Mouse (Mus musculus) hindbrain, embryonic 12.5 days (tissue): Measurements from ENCODE around the gene Apof. TPM values are rescaled to one million over a fixed set of nuclear protein-coding genes. Genes with fewer than 3 reads are reported as not detected.
A peak's percentile ranks its signal among the peaks of the same experiment; 100 is the strongest.

ENCODE experiments used
- ATAC-seq: fragments of 200-750 bp; cut with Nextera tagmentation; 2 replicates; pipeline ENCODE4 v1.8.0; 2017; ENCODE audit warnings: moderate TSS enrichment; ENCODE audit not compliant: low FRiP score
- H3K27ac ChIP-seq: fragments of 300-500 bp; sonication (generic); 2 replicates; pipeline ENCODE4 v1.5.1; 2016; ENCODE audit warnings: mild to moderate bottlenecking
- H3K27me3 ChIP-seq: fragments of 300-500 bp; sonication (generic); 2 replicates; pipeline ENCODE4 v1.6.1; 2016; ENCODE audit warnings: mild to moderate bottlenecking
- H3K36me3 ChIP-seq: fragments of 300-500 bp; sonication (generic); 2 replicates; pipeline ENCODE4 v1.6.1; 2016; ENCODE audit warnings: mild to moderate bottlenecking
- H3K4me1 ChIP-seq: fragments of 300-500 bp; sonication (generic); 2 replicates; pipeline ENCODE4 v1.6.1; 2016
- H3K4me2 ChIP-seq: fragments of 300-500 bp; sonication (generic); replicated peaks from 2 replicates; pipeline ENCODE4 v1.6.1; 2016; ENCODE audit warnings: mild to moderate bottlenecking
- H3K4me3 ChIP-seq: fragments of 300-500 bp; sonication (generic); 2 replicates; pipeline ENCODE4 v1.5.1; 2016; ENCODE audit warnings: mild to moderate bottlenecking
- H3K9ac ChIP-seq: fragments of 300-500 bp; sonication (generic); 2 replicates; pipeline ENCODE4 v1.6.1; 2016; ENCODE audit warnings: mild to moderate bottlenecking, moderate library complexity
- H3K9me3 ChIP-seq: fragments of 300-500 bp; sonication (generic); replicated peaks from 2 replicates; pipeline ENCODE4 v1.6.1; 2016; ENCODE audit warnings: mild to moderate bottlenecking
- WGBS: fragments of 180-500 bp; shearing (Covaris S2); methylation state at CpG from one replicate; pipeline ENCODE4 v1.1.7; 2016; 5-methylcytosine and 5-hydroxymethylcytosine counted together
- polyA plus RNA-seq: library from polyadenylated mRNA; unstranded; fragments of >200 nt; fragmentation: Nextera tagmentation; extraction: Ambion mirVana; gene quantifications from 2 replicates; pipeline ENCODE4 v1.2.1, GENCODE M21; 2016

Apof gene
- not detected in 2 replicates for polyA plus RNA-seq

GRCm38 (mm10) chr10:128268371-128268770 lies at the start of gene Apof:
Gene Apof, plus strand, starts transcription at chr10:128268671.
- no peak within 1 kb of the TSS for H3K9ac ChIP-seq
- no peak for ATAC-seq
- H3K36me3 ChIP-seq = no peaks in the 10 kb centered on the region
- H3K4me3 ChIP-seq = no peak within 1 kb of the TSS
- 0 out of 2 replicates have a peak, but pooled peaks cover 2% of the 10 kb centered on the region for H3K4me1 ChIP-seq
- no peaks in the 10 kb centered on the region for H3K9me3 ChIP-seq
- WGBS = 77% methylated on average over 6 of the region's 6 CpGs
- no peak within 1 kb of the TSS for H3K27ac ChIP-seq
- no peak within 1 kb of the TSS for H3K4me2 ChIP-seq
- 0 out of 2 replicates have a peak, but pooled peaks cover 2% of the 10 kb centered on the region for H3K27me3 ChIP-seq

DNA sequence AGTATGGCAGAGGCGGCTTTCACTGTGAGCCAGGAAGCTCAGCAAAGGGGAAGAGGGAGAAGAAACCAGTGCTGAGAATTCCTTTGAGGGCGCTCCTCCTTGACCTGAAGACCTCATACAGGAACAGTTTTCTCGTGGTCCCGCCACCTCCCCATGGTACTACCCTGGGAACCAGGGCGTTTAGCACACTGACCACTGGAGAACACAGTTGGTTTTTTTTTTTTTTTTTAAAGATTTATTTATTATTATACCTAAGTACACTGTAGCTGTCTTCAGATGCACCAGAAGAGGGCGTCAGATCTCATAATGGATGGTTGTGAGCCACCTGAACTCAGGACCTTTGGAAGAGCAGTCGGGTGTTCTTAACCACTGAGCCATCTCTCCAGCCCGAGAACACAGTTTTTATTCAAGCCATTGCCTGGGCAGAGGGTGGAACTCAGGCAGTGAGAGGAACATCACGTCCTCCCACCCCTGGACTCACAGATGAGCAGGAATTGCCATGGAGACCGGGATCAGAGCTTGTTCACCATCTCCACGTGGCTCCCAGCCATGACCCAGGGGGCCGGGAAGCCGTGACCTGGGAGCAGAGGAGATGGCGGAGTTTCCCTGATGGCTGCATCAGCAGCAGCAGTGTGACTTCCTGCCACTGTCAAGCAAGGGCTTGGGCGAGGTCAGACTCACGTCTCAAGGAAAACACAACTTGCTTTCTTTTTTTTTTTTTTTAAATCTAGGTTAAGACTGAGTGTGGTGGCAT lies 46.8 kb upstream of the Apof start:
- Histone ChIP-seq H3K4me2 (no peak overlapping the region), H3K27me3 (no peaks in the 10 kb centered on the region; the same call in 1 of the 2 replicates), H3K36me3 (no peaks in the 10 kb centered on the region), H3K9ac (no peak overlapping the region), H3K9me3 (no peaks in the 10 kb centered on the region), H3K27ac (no peak overlapping the region), H3K4me3 (no peak overlapping the region), H3K4me1 (no peaks in the 10 kb centered on the region)
- 59% methylated on average over 16 of the region's 16 CpGs for WGBS
- no peak for ATAC-seq

- H3K9ac ChIP-seq = no peak overlapping the region
- H3K27me3 ChIP-seq = no peaks in the 10 kb centered on the region; the same call in 1 of the 2 replicates
- 53% methylated on average over 5 of the region's 5 CpGs for WGBS
- no peaks in the 10 kb centered on the region for H3K9me3 ChIP-seq
- H3K36me3 ChIP-seq = no peaks in the 10 kb centered on the region
- no peak for ATAC-seq
- no peak overlapping the region for H3K4me2 ChIP-seq
- H3K27ac ChIP-seq = no peak overlapping the region
- no peaks in the 10 kb centered on the region for H3K4me1 ChIP-seq
- H3K4me3 ChIP-seq = no peak overlapping the region
Observed at GRCm38 (mm10) chr10:128225064-128225463, 43.4 kb upstream of the Apof start.

GRCm38 (mm10) chr10:128225538-128225937 lies 42.9 kb upstream of the Apof start, which contains the start of gene Mip:
Gene Mip, plus strand, starts transcription at chr10:128225838.
- H3K9ac ChIP-seq = no peak within 1 kb of the TSS
- no peak within 1 kb of the TSS for H3K27ac ChIP-seq
- ATAC-seq = no peak
- no peak within 1 kb of the TSS for H3K4me3 ChIP-seq
- 44% methylated on average over 4 of the region's 4 CpGs for WGBS
- H3K27me3 ChIP-seq = no peaks in the 10 kb centered on the region
- no peaks in the 10 kb centered on the region for H3K4me1 ChIP-seq
- H3K9me3 ChIP-seq = no peaks in the 10 kb centered on the region
- no peaks in the 10 kb centered on the region for H3K36me3 ChIP-seq
- no peak within 1 kb of the TSS for H3K4me2 ChIP-seq

- H3K4me3 ChIP-seq = no peak overlapping the region
Observed at GRCm38 (mm10) chr10:128227592-128227991, 40.9 kb upstream of the Apof start.

GRCm38 (mm10) chr10:128228009-128228408 lies 40.5 kb upstream of the Apof start:
- Histone ChIP-seq H3K4me1 (peaks cover 3% of the 10 kb centered on the region), H3K27ac (no peak overlapping the region), H3K4me2 (no peak overlapping the region), H3K4me3 (no peak overlapping the region), H3K27me3 (no peaks in the 10 kb centered on the region), H3K9ac (no peak overlapping the region), H3K9me3 (no peaks in the 10 kb centered on the region), H3K36me3 (no peaks in the 10 kb centered on the region)
- 95% methylated on average over 8 of the region's 8 CpGs for WGBS
- no peak for ATAC-seq

More at GRCm38 (mm10) chr10:128227592-128227991, 40.9 kb upstream of the Apof start:
- H3K9me3 ChIP-seq = no peaks in the 10 kb centered on the region
- ATAC-seq = no peak
- 88% methylated on average over 9 of the region's 9 CpGs for WGBS
- no peak overlapping the region for H3K9ac ChIP-seq
- H3K4me1 ChIP-seq = no peaks in the 10 kb centered on the region
- H3K36me3 ChIP-seq = no peaks in the 10 kb centered on the region
- H3K27ac ChIP-seq = no peak overlapping the region
- H3K4me2 ChIP-seq = no peak overlapping the region
- no peaks in the 10 kb centered on the region for H3K27me3 ChIP-seq

GRCm38 (mm10) chr10:128230582-128230981 lies 37.9 kb upstream of the Apof start:
- Histone ChIP-seq H3K9me3 (no peaks in the 10 kb centered on the region), H3K27me3 (no peaks in the 10 kb centered on the region), H3K4me2 (no peak overlapping the region), H3K27ac (no peak overlapping the region), H3K9ac (0 out of 2 replicates have a peak overlapping the region, but pooled peaks have one; percentile 79), H3K4me3 (no peak overlapping the region), H3K4me1 (peaks cover 4% of the 10 kb centered on the region), H3K36me3 (no peaks in the 10 kb centered on the region)
- WGBS = 78% methylated on average over 12 of the region's 12 CpGs
- ATAC-seq = no peak

- WGBS = 25% methylated on average over 5 of the region's 5 CpGs
- Histone ChIP-seq H3K27me3 (no peaks in the 10 kb centered on the region), H3K4me1 (peaks cover 4% of the 10 kb centered on the region), H3K36me3 (no peaks in the 10 kb centered on the region), H3K9me3 (no peaks in the 10 kb centered on the region), H3K27ac (0 out of 2 replicates have a peak overlapping the region, but pooled peaks have one; percentile 94), H3K9ac (peak overlapping the region; percentile 79; the same call in 1 of the 2 replicates), H3K4me3 (peak overlapping the region; percentile 64), H3K4me2 (peak overlapping the region; percentile 63)
- ATAC-seq = no peak
Observed at GRCm38 (mm10) chr10:128231146-128231545, 37.3 kb upstream of the Apof start.

DNA sequence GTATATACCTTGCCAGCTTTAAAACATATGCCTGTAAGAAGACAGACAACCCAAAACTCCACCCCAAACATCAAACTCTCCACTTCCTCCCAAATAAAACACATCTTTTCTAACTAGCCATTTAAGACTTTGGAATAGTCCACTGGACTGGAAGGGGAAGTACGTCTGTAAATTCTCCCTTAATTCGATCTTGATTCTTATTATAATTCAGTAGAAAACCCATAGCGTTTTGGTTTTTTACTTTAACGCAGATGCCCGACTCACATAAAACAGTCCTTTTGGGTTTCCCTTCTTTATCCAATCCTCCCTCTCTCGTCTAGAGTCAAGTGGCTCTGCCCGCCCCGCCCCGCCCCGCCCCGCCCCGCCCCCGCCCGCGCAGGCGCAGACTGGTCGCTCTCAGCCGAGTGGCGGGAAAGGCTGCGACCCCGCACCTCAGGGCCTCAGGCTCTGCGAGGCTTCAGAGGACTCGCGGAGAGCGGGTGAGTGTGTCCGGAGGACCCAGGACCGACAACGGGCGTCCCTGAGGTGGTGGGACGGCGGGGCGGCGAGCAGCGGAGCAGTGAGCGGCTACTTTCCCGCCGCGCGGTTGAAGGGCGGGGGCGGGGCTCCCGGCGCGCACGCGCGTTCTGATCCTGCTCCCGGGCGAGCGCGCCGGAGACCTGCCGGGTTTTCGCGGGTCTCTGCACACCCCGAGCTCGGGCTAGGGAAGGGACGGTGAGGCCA lies 36.6 kb upstream of the Apof start, which contains the start of gene Timeless:
Timeless (plus strand) TSS at position 369 of the 723 bp plus-strand sequence.
- ATAC-seq = peak; percentile 92
- H3K9ac ChIP-seq = peak within 1 kb of the TSS; percentile 79
- H3K4me3 ChIP-seq = peak within 1 kb of the TSS; percentile 64
- peak within 1 kb of the TSS; percentile 94 for H3K27ac ChIP-seq
- no peaks in the 10 kb centered on the region for H3K9me3 ChIP-seq
- peak within 1 kb of the TSS; percentile 63 for H3K4me2 ChIP-seq
- peaks cover 4% of the 10 kb centered on the region for H3K4me1 ChIP-seq
- no peaks in the 10 kb centered on the region for H3K27me3 ChIP-seq
- no peaks in the 10 kb centered on the region for H3K36me3 ChIP-seq
- WGBS = under 1% methylated on average over 56 of the region's 58 CpGs

DNA sequence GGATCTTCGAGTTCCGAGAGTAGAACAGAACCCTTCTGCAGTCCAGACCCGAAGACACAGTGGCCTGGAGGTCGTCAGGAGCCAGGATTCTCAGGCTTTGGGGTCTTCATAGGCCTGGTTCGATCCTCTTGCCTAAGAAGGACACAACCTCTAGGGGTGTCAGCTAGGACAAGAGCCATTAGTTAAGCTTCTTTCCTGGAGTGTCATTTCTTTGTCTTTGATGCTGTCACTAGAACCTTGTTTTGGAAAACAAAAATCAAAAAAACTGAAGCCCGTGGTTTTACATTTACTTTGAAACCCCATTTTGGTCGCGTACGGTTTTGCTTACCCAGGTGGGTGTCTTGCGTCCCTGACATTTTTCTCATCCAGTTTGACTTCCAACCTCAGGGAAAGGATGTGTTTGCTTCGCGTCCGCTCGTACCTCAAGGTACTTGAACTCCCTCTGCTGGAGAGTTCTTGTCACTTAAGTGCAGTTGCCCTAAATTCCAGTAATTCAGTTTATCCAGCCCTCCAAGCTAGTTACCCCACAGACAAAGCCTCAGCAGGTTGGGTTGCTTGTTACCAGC lies 36.0 kb upstream of the Apof start:
- peak overlapping the region; percentile 94 for H3K27ac ChIP-seq
- no peaks in the 10 kb centered on the region for H3K36me3 ChIP-seq
- H3K27me3 ChIP-seq = no peaks in the 10 kb centered on the region
- peak overlapping the region; percentile 63 for H3K4me2 ChIP-seq
- peak overlapping the region; percentile 79 for H3K9ac ChIP-seq
- WGBS = 0% methylated on average over 14 of the region's 14 CpGs
- no peaks in the 10 kb centered on the region for H3K9me3 ChIP-seq
- H3K4me1 ChIP-seq = peaks cover 4% of the 10 kb centered on the region
- 0 out of 2 replicates have a peak, but pooled peaks have one; percentile 20 for ATAC-seq
- H3K4me3 ChIP-seq = peak overlapping the region; percentile 64

- Histone ChIP-seq H3K4me2 (no peak overlapping the region), H3K27me3 (no peaks in the 10 kb centered on the region), H3K27ac (no peak overlapping the region), H3K9ac (no peak overlapping the region), H3K4me3 (no peak overlapping the region), H3K4me1 (peaks cover 10% of the 10 kb centered on the region), H3K36me3 (peaks cover 15% of the 10 kb centered on the region), H3K9me3 (no peaks in the 10 kb centered on the region)
- WGBS = 74% methylated on average over 4 of the region's 4 CpGs
- ATAC-seq = no peak
Observed at GRCm38 (mm10) chr10:128236321-128236720, 32.1 kb upstream of the Apof start.
